In genomic region chr16:52513546-52514409, GRCm38 (mm10) we compare ENCODE assay signal across 26 mouse cellular contexts. TPM values are rescaled to one million over a fixed set of nuclear protein-coding genes. Genes with fewer than 3 reads are reported as not detected.
DNase-seq lines count a peak whose midpoint lies in the region; ATAC-seq lines count a peak whose summit lies in the region.
"Had no signal": no experiment of that assay in that cellular context is flagged by ENCODE, and none has a peak within 500 bp of the region (broad histone marks: within the 10 kb centered on the region; RNA-seq: fewer than 3 reads in every experiment).

No protein-coding gene starts in this region.

- WGBS in heart, embryonic 16.5 days = 63% methylated on average over 5 of the region's 5 CpGs

- no peaks in the 10 kb centered on the region for H3K9me3 ChIP-seq in heart, embryonic 16.5 days (replicated peaks; ENCODE audit: control insufficient read depth, low read length)
- H3K9me3 ChIP-seq: forebrain, embryonic 13.5 days; hindbrain, embryonic 12.5 days; intestine, embryonic 15.5 days; limb, embryonic 13.5 days; stomach, embryonic 15.5 days had no signal

- no peaks in the 10 kb centered on the region for H3K27me3 ChIP-seq in heart, embryonic 16.5 days (ENCODE audit: control insufficient read depth, insufficient read depth, low read length)
- H3K27me3 ChIP-seq: CH12.LX; forebrain, embryonic 13.5 days; hindbrain, embryonic 12.5 days; intestine, embryonic 15.5 days; limb, embryonic 13.5 days; stomach, embryonic 15.5 days had no signal

- no peak for ATAC-seq in heart, embryonic 16.5 days (replicated peaks; ENCODE audit: extremely low read depth, insufficient read depth, low FRiP score)
- ATAC-seq: forebrain, embryonic 13.5 days; hindbrain, postnatal 0 days; intestine, embryonic 15.5 days had no signal

- H3K36me3 ChIP-seq in heart, embryonic 16.5 days (ENCODE audit: control insufficient read depth, insufficient read depth) = no peaks in the 10 kb centered on the region
- H3K36me3 ChIP-seq: hindbrain, embryonic 12.5 days; intestine, embryonic 15.5 days; limb, embryonic 13.5 days; stomach, embryonic 15.5 days had no signal

- H3K4me1 ChIP-seq in heart, embryonic 16.5 days (ENCODE audit: control insufficient read depth, insufficient read depth, low read length) = no peaks in the 10 kb centered on the region
- H3K4me1 ChIP-seq: forebrain, embryonic 13.5 days; hindbrain, embryonic 12.5 days; intestine, embryonic 15.5 days; limb, embryonic 13.5 days; stomach, embryonic 15.5 days had no signal

- DNase-seq in heart, postnatal 25 days (ENCODE audit: low spot score) = no peak
- peak; percentile 4 for DNase-seq in left cerebral cortex, adult 11 months (ENCODE audit: low spot score)
- DNase-seq in left cerebral cortex, postnatal 36 days (ENCODE audit: low spot score in 2 of 2) = no peak
- peak; percentile 11 for DNase-seq in 416B (ENCODE audit: low read depth)
- DNase-seq in telencephalon, adult 2 months (ENCODE audit: low read depth, low spot score) = peak; percentile 46
- DNase-seq in urinary bladder, postnatal 10 days (ENCODE audit: low spot score) = no peak
- DNase-seq: adrenal gland, adult 8-10 months; cerebellum, adult 8-10 months; cerebellum, postnatal 36 days; heart, adult 2 months; heart, postnatal 36 days; kidney, adult 9 months; midbrain, embryonic 14.5 days; right cerebral cortex, postnatal 25 days; thymus, adult 2 months; thymus, postnatal 36 days had no signal

- intact Hi-C loops in heart, postnatal 25 days (cut with DNase I) = no loop called here
- intact Hi-C loops in left cerebral cortex, postnatal 36 days (cut with DNase I) = no loop called here

- no peak overlapping the region for H3K4me2 ChIP-seq in heart, embryonic 16.5 days (ENCODE audit: low read depth, low read length)
- H3K4me2 ChIP-seq: forebrain, embryonic 13.5 days; hindbrain, embryonic 12.5 days; intestine, embryonic 15.5 days; limb, embryonic 13.5 days; liver, embryonic 11.5 days; stomach, embryonic 15.5 days had no signal

- H3K9ac ChIP-seq in heart, embryonic 16.5 days (ENCODE audit: low read length) = no peak overlapping the region
- H3K9ac ChIP-seq: forebrain, embryonic 13.5 days; hindbrain, embryonic 12.5 days; intestine, embryonic 15.5 days; limb, embryonic 13.5 days; stomach, embryonic 15.5 days had no signal

- H3K27ac ChIP-seq in heart, embryonic 16.5 days (ENCODE audit: low read length) = 0 out of 2 replicates have a peak overlapping the region, but pooled peaks have one; percentile 4
- H3K27ac ChIP-seq: forebrain, embryonic 13.5 days; heart, adult 2 months; hindbrain, embryonic 12.5 days; hindbrain, postnatal 0 days; intestine, embryonic 15.5 days; left cerebral cortex, adult 2 months; limb, embryonic 13.5 days; stomach, embryonic 15.5 days had no signal

- H3K4me3 ChIP-seq in heart, embryonic 16.5 days (ENCODE audit: low read length) = no peak overlapping the region
- H3K4me3 ChIP-seq: forebrain, embryonic 13.5 days; heart, adult 2 months; hindbrain, embryonic 12.5 days; intestine, embryonic 15.5 days; left cerebral cortex, adult 2 months; limb, embryonic 13.5 days; stomach, embryonic 15.5 days had no signal

RNA-seq across cellular contexts. Expression of gene Alcam, which starts 59.9 kb away (rescaled TPM):
- 12.5 and 13.4 TPM in 2 replicates for polyA plus RNA-seq in heart, embryonic 16.5 days (2015; fragmentation: Nextera tagmentation; extraction: Ambion mirVana)
- total RNA-seq in heart, postnatal 25 days (2021) = 1 to 10 TPM; 2.8 to 4.0 TPM
- 100 to 1,000 TPM; 144 to 190 TPM for total RNA-seq in left cerebral cortex, postnatal 36 days (2021)

Comparison
In these comparisons a context has a peak if more than half of its experiments do, and no peak if none do; other contexts are left out.
1. DNase-seq: peak in left cerebral cortex, adult 11 months (single experiment), 416B (single experiment) and telencephalon, adult 2 months (single experiment); none in heart, postnatal 25 days (single experiment), left cerebral cortex, postnatal 36 days (0 of 2) and urinary bladder, postnatal 10 days (single experiment).
2. RNA of gene Alcam, which starts 59.9 kb away (total RNA-seq): 144 to 190 TPM in left cerebral cortex, postnatal 36 days; 2.8 to 4.0 TPM in heart, postnatal 25 days; every median in the first group is over 10 times any median in the second.